Mouse (Mus musculus) heart, embryonic 14.5 days (tissue): ENCODE measurements around the gene Ttk. TPM values are rescaled to one million over a fixed set of nuclear protein-coding genes. Genes with fewer than 3 reads are reported as not detected.

ENCODE experiments used
- ATAC-seq: fragments of 200-750 bp; cut with Nextera tagmentation; 2 replicates; pipeline ENCODE4 v1.8.0; 2017; ENCODE audit warnings: low read depth, moderate TSS enrichment; ENCODE audit not compliant: insufficient number of reproducible peaks, insufficient read depth, low FRiP score
- H3K27ac ChIP-seq, 2 experiments: fragments of 200-500 bp in 1 of 2; fragments of 300-500 bp in 1 of 2; sonication (generic) in 1 of 2; replicated peaks in 1 of 2; 2 replicates each; pipeline ENCODE4 v1.5.1; 2012 to 2014; ENCODE audit warnings: low read depth in 2 of 2, low read length in 2 of 2, control low read depth in 1 of 2, mild to moderate bottlenecking in 1 of 2, mixed read lengths in 1 of 2; ENCODE audit not compliant: control insufficient read depth in 1 of 2, insufficient read depth in 1 of 2
- H3K27me3 ChIP-seq: fragments of 300-500 bp; sonication (generic); 2 replicates; pipeline ENCODE4 v1.6.1; 2014; ENCODE audit warnings: mild to moderate bottlenecking, low read length, control low read depth; ENCODE audit not compliant: control insufficient read depth, insufficient read depth
- H3K36me3 ChIP-seq: fragments of 300-500 bp; sonication (generic); 2 replicates; pipeline ENCODE4 v1.6.1; 2014; ENCODE audit warnings: mild to moderate bottlenecking, control low read depth, low read length, mixed read lengths; ENCODE audit not compliant: control insufficient read depth, insufficient read depth
- H3K4me1 ChIP-seq, 2 experiments: fragments of 200-500 bp in 1 of 2; fragments of 300-500 bp in 1 of 2; sonication (generic) in 1 of 2; 2 replicates each; pipeline ENCODE4 v1.6.1; 2012 to 2014; ENCODE audit warnings: low read length in 2 of 2, control low read depth in 1 of 2, mixed read lengths in 1 of 2; ENCODE audit not compliant: control insufficient read depth in 2 of 2, insufficient read depth in 2 of 2
- H3K4me2 ChIP-seq: fragments of 300-500 bp; sonication (generic); 2 replicates; pipeline ENCODE4 v1.6.1; 2014; ENCODE audit warnings: mild to moderate bottlenecking, low read length
- H3K4me3 ChIP-seq, 2 experiments: fragments of 200-500 bp in 1 of 2; fragments of 300-500 bp in 1 of 2; sonication (generic) in 1 of 2; 2 replicates each; pipeline ENCODE4 v1.5.1; 2012 to 2014; ENCODE audit warnings: low read length in 2 of 2, mild to moderate bottlenecking in 2 of 2, control low read depth in 1 of 2, low read depth in 1 of 2, moderate library complexity in 1 of 2; ENCODE audit not compliant: control insufficient read depth in 1 of 2, insufficient read depth in 1 of 2
- H3K9ac ChIP-seq: fragments of 300-500 bp; sonication (generic); 2 replicates; pipeline ENCODE4 v1.6.1; 2014; ENCODE audit warnings: mild to moderate bottlenecking, low read length
- H3K9me3 ChIP-seq: fragments of 300-500 bp; sonication (generic); 2 replicates; pipeline ENCODE4 v1.6.1; 2016; ENCODE audit warnings: low read length, control low read depth; ENCODE audit not compliant: control insufficient read depth
- WGBS: fragments of 180-500 bp; shearing (Covaris S2); extraction: QIAGEN DNeasy Blood & Tissue Kit; methylation state at CpG from one replicate; pipeline ENCODE4 v1.1.7; 2014; 5-methylcytosine and 5-hydroxymethylcytosine counted together
- polyA plus RNA-seq: library from polyadenylated mRNA; unstranded; fragments of >200 nt; fragmentation: Nextera tagmentation; extraction: Ambion mirVana; gene quantifications from 2 replicates; pipeline ENCODE4 v1.2.1, GENCODE M21; 2014

Gene Ttk
- polyA plus RNA-seq, 1 experiment from 2014 or later: 15.7 TPM

GRCm38 (mm10) chr9:83805977-83806815 is 28.3 kb upstream of the Ttk start, which contains the start of gene Elovl4:
Gene Elovl4 (minus strand): TSS chr9:83806277.
- H3K4me1 ChIP-seq: peaks cover 3 to 8% of the 10 kb centered on the region in 2 experiments
- 2% methylated on average over 70 of the region's 71 CpGs for WGBS
- H3K9ac ChIP-seq: peak within 1 kb of the TSS; percentile 66
- no peaks in the 10 kb centered on the region for H3K9me3 ChIP-seq
- peak within 1 kb of the TSS; percentile 42 to 68 for H3K4me3 ChIP-seq
- peak; percentile 54; the same call in 1 of the 2 replicates for ATAC-seq
- no peaks in the 10 kb centered on the region for H3K36me3 ChIP-seq
- H3K27ac ChIP-seq: no peak within 1 kb of the TSS
- peaks cover 37% of the 10 kb centered on the region for H3K27me3 ChIP-seq
- H3K4me2 ChIP-seq: peak within 1 kb of the TSS; percentile 100

DNA sequence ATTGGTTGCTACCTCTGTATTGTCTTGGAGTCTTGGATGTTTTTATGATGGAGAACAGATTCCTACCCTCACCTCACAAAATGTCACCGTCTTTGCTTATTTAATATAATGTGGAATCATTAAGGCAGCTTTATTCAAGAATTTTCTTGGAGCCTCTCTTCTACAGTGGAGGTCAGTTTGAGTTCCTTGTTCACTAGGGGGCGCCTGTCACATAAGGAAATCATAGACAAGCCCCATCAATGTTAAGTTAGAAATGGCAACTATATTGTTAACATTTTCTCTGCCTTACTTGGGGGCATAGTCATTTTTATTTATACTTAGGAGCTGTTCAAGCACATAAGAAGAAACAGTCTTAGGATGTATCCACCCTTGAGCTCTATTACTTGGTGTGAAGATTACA is 26.9 kb upstream of the Ttk start:
- H3K9ac ChIP-seq: no peak overlapping the region
- no peak overlapping the region for H3K4me3 ChIP-seq
- ATAC-seq: no peak
- no peak overlapping the region for H3K4me2 ChIP-seq
- peaks cover 37% of the 10 kb centered on the region for H3K27me3 ChIP-seq
- no peaks in the 10 kb centered on the region for H3K9me3 ChIP-seq
- no peaks in the 10 kb centered on the region for H3K36me3 ChIP-seq
- 6% methylated on average over 2 of the region's 2 CpGs for WGBS
- peaks cover 3 to 8% of the 10 kb centered on the region in 2 experiments for H3K4me1 ChIP-seq
- H3K27ac ChIP-seq: no peak overlapping the region

- Histone ChIP-seq H3K4me1 (no peaks in the 10 kb centered on the region), H3K27ac (no peak overlapping the region), H3K9me3 (no peaks in the 10 kb centered on the region), H3K9ac (no peak overlapping the region), H3K36me3 (no peaks in the 10 kb centered on the region), H3K27me3 (no peaks in the 10 kb centered on the region), H3K4me2 (no peak overlapping the region), H3K4me3 (no peak overlapping the region)
- no peak for ATAC-seq
- 62% methylated on average over 7 of the region's 7 CpGs for WGBS
Measured at GRCm38 (mm10) chr9:83819188-83819587, 15.3 kb upstream of the Ttk start.

DNA sequence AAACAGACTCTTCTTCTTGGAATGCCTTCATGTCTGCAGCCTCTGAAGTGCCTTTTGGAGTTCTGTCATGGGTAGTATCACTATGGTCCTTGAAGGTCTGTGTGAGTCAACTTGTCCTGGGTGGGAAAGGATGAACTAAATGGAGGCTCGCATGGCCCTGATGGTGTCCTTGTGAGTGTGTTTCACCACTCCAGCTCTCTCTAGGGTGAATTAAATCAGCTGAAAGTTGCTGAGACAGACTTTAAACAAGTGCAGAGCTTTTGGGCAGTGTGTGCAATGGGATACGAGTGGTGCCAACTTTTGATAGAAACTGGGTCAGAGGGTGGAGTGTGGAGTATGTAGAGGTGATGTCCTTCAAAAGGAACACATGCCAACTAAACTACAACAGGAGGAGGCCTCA is 13.5 kb upstream of the Ttk start:
- Histone ChIP-seq H3K4me1 (no peaks in the 10 kb centered on the region), H3K9ac (no peak overlapping the region), H3K36me3 (no peaks in the 10 kb centered on the region), H3K4me3 (no peak overlapping the region), H3K9me3 (no peaks in the 10 kb centered on the region), H3K27ac (no peak overlapping the region), H3K27me3 (no peaks in the 10 kb centered on the region), H3K4me2 (no peak overlapping the region)
- ATAC-seq: no peak
- WGBS: 85% methylated on average over 2 of the region's 2 CpGs

GRCm38 (mm10) chr9:83822925-83823324 is 11.6 kb upstream of the Ttk start:
- no peaks in the 10 kb centered on the region for H3K4me1 ChIP-seq
- H3K4me2 ChIP-seq: no peak overlapping the region
- 71% methylated on average over 5 of the region's 5 CpGs for WGBS
- ATAC-seq: no peak
- no peaks in the 10 kb centered on the region for H3K9me3 ChIP-seq
- H3K27ac ChIP-seq: no peak overlapping the region
- H3K36me3 ChIP-seq: no peaks in the 10 kb centered on the region
- no peak overlapping the region for H3K4me3 ChIP-seq
- H3K27me3 ChIP-seq: no peaks in the 10 kb centered on the region
- no peak overlapping the region for H3K9ac ChIP-seq

DNA sequence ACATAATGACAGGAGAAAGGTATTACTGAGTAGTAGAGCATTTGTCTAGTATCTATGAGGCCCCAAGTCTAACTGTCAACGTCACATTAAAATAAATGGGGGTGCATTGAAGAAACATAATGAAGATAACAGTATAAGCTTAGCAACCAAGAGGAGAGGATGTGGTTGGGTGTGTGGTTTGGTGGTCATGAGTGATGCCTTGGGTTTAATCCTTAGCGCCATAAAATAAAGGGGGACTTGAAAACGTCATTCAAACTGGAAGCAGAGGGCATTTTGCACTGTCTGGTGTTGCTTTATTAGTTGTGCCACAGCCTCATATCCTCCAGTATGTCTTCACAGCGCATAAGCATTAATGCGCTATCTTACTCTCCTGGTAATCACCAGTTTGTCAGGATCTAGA is 4.6 kb upstream of the Ttk start:
- Histone ChIP-seq H3K4me1 (peaks cover 0 to under 1% of the 10 kb centered on the region in 2 experiments; a peak in 1 of 4 replicates), H3K36me3 (no peaks in the 10 kb centered on the region), H3K27ac (no peak overlapping the region), H3K27me3 (no peaks in the 10 kb centered on the region), H3K4me3 (no peak overlapping the region), H3K9ac (no peak overlapping the region), H3K4me2 (no peak overlapping the region), H3K9me3 (no peaks in the 10 kb centered on the region)
- no peak for ATAC-seq
- WGBS: 73% methylated on average over 5 of the region's 5 CpGs

DNA sequence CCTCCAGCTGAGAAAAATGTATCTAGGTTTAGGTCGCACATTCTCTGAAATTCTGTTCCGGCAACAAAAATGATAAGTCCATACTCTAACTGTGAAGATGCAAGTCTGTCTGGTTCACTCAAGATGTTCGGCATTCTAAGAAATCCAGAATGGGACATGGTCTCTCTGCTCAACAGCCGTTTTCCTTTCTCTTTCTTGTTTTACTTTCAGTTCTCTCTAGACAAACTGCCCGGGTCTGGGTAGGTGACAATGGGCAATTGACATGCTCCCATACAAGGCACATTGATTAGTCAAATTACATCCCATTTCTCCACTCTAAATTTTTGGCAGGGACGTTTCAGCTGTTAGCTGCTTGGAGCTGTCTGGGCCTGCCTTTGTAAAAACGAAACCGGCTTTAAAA is 3.3 kb upstream of the Ttk start:
- Histone ChIP-seq H3K36me3 (no peaks in the 10 kb centered on the region), H3K4me2 (no peak overlapping the region), H3K9ac (no peak overlapping the region), H3K9me3 (no peaks in the 10 kb centered on the region), H3K27me3 (no peaks in the 10 kb centered on the region), H3K4me3 (no peak overlapping the region), H3K27ac (no peak overlapping the region), H3K4me1 (peaks cover 2 to 10% of the 10 kb centered on the region in 2 experiments; a peak in 2 of 4 replicates)
- 76% methylated on average over 8 of the region's 8 CpGs for WGBS
- no peak for ATAC-seq
